Mouse (Mus musculus) adrenal gland (tissue): ENCODE data around the gene Atp1a1.

ENCODE experiments used
- intact Hi-C: fragments of 180-260 bp; cut with DNase I; formaldehyde crosslinking; loops from one replicate; pipeline ENCODE4 v1.15.1; 2025

The Atp1a1 gene

GRCm38 (mm10) chr3:101615856-101616255 lies 11.4 kb upstream of the Atp1a1 start:
- intact Hi-C loops, result loop anchor here (5.0 kb wide), 1 partner anchor 191 kb away; no protein-coding TSS in a partner anchor

GRCm38 (mm10) chr3:101611813-101612491 lies 7.5 kb upstream of the Atp1a1 start:
- intact Hi-C loops, result no loop called here

- intact Hi-C loops, result no loop called here
Measured at GRCm38 (mm10) chr3:101611012-101611812, 6.7 kb upstream of the Atp1a1 start.

GRCm38 (mm10) chr3:101609302-101609701 lies 4.8 kb upstream of the Atp1a1 start:
- intact Hi-C loops, result no loop called here

GRCm38 (mm10) chr3:101606861-101607455 lies 2.5 kb upstream of the Atp1a1 start:
- intact Hi-C loops, result no loop called here

GRCm38 (mm10) chr3:101605721-101606120 lies 1.2 kb upstream of the Atp1a1 start:
- intact Hi-C loops, result no loop called here

GRCm38 (mm10) chr3:101605291-101605690 lies 807 bp upstream of the Atp1a1 start:
- intact Hi-C loops, result no loop called here

GRCm38 (mm10) chr3:101603661-101604549 lies 579 bp downstream of the Atp1a1 start:
- intact Hi-C loops, result loop anchor here (5.0 kb wide), 3 partner anchors 97 to 203 kb away; no protein-coding TSS in a partner anchor

- intact Hi-C loops, result loop anchor here (5.0 kb wide), 3 partner anchors 96 to 204 kb away; no protein-coding TSS in a partner anchor
Measured at GRCm38 (mm10) chr3:101603194-101603593, 1.3 kb downstream of the Atp1a1 start.

GRCm38 (mm10) chr3:101602511-101603055 lies 1.9 kb downstream of the Atp1a1 start:
- intact Hi-C loops, result loop anchor here (5.0 kb wide), 3 partner anchors 95 to 205 kb away; no protein-coding TSS in a partner anchor

GRCm38 (mm10) chr3:101601687-101602086 lies 2.8 kb downstream of the Atp1a1 start:
- intact Hi-C loops, result loop anchor here (5.0 kb wide), 3 partner anchors 94 to 206 kb away; no protein-coding TSS in a partner anchor

GRCm38 (mm10) chr3:101601003-101601525 lies 3.4 kb downstream of the Atp1a1 start:
- intact Hi-C loops, result loop anchor here (5.0 kb wide), 3 partner anchors 94 to 206 kb away; no protein-coding TSS in a partner anchor

GRCm38 (mm10) chr3:101599920-101600741 lies 4.4 kb downstream of the Atp1a1 start:
- intact Hi-C loops, result loop anchor here (5.0 kb wide), 3 partner anchors 93 to 207 kb away; no protein-coding TSS in a partner anchor

- intact Hi-C loops, result no loop called here
Measured at GRCm38 (mm10) chr3:101599191-101599919, 5.1 kb downstream of the Atp1a1 start.

GRCm38 (mm10) chr3:101598231-101598905 lies 6.1 kb downstream of the Atp1a1 start:
- intact Hi-C loops, result no loop called here

GRCm38 (mm10) chr3:101597317-101598096 lies 7.0 kb downstream of the Atp1a1 start:
- intact Hi-C loops, result no loop called here

GRCm38 (mm10) chr3:101596686-101597085 lies 7.8 kb downstream of the Atp1a1 start:
- intact Hi-C loops, result no loop called here
